In genomic region chr17:26244101-26244841, GRCm38 (mm10) we compare ENCODE assay signal across 7 mouse cellular contexts. TPM values are rescaled to one million over a fixed set of nuclear protein-coding genes. Genes with fewer than 3 reads are reported as not detected.
DNase-seq lines count a peak whose midpoint lies in the region; ATAC-seq lines count a peak whose summit lies in the region.

Gene Fam234a (minus strand): TSS chr17:26244242.

- H3K9ac ChIP-seq in embryonic facial prominence, embryonic 12.5 days, result peak within 1 kb of the TSS; percentile 67
- H3K9ac ChIP-seq in midbrain, embryonic 11.5 days (ENCODE audit: low read length), result peak within 1 kb of the TSS; percentile 63

- no peaks in the 10 kb centered on the region for H3K27me3 ChIP-seq in embryonic facial prominence, embryonic 12.5 days
- no peaks in the 10 kb centered on the region for H3K27me3 ChIP-seq in midbrain, embryonic 11.5 days (ENCODE audit: control insufficient read depth, insufficient read depth, low read length)

- peak; percentile 96 to 98 for DNase-seq in adrenal gland, postnatal 36 days
- DNase-seq in heart, adult 11 months, result peak; percentile 100
- DNase-seq in kidney, adult 11 months, result peak; percentile 95
- DNase-seq in left cerebral cortex, postnatal 4 days, result peak; percentile 96
- DNase-seq in midbrain, embryonic 11.5 days (ENCODE audit: low spot score, missing footprints), result peak; percentile 99
- peak; percentile 88 for DNase-seq in right cerebral cortex, postnatal 4 days

- peak within 1 kb of the TSS; percentile 82 for H3K4me2 ChIP-seq in embryonic facial prominence, embryonic 12.5 days (replicated peaks)
- H3K4me2 ChIP-seq in midbrain, embryonic 11.5 days, result peak within 1 kb of the TSS; percentile 68

- intact Hi-C loops in left cerebral cortex, postnatal 4 days (cut with DNase I), result loop anchor here (10.0 kb wide), 1 partner anchor 109 kb away; the partner anchor contains the start of gene Axin1

- peak within 1 kb of the TSS; percentile 66 for H3K27ac ChIP-seq in embryonic facial prominence, embryonic 12.5 days
- peak within 1 kb of the TSS; percentile 63 for H3K27ac ChIP-seq in midbrain, embryonic 11.5 days (ENCODE audit: low read depth, low read length)

- peaks cover 10% of the 10 kb centered on the region; the same call in 1 of the 2 replicates for H3K4me1 ChIP-seq in embryonic facial prominence, embryonic 12.5 days
- peaks cover 7% of the 10 kb centered on the region; the same call in 1 of the 2 replicates for H3K4me1 ChIP-seq in midbrain, embryonic 11.5 days (ENCODE audit: control insufficient read depth, insufficient read depth, low read length)

- no peaks in the 10 kb centered on the region for H3K36me3 ChIP-seq in embryonic facial prominence, embryonic 12.5 days
- no peaks in the 10 kb centered on the region for H3K36me3 ChIP-seq in midbrain, embryonic 11.5 days (ENCODE audit: control insufficient read depth, insufficient read depth, low read length)

- WGBS in embryonic facial prominence, embryonic 12.5 days, result 7% methylated on average over 33 of the region's 33 CpGs
- WGBS in midbrain, embryonic 11.5 days, result 7% methylated on average over 33 of the region's 33 CpGs

- H3K9me3 ChIP-seq in embryonic facial prominence, embryonic 12.5 days, result no peaks in the 10 kb centered on the region
- no peaks in the 10 kb centered on the region for H3K9me3 ChIP-seq in midbrain, embryonic 11.5 days (ENCODE audit: control insufficient read depth, low read length)

- H3K4me3 ChIP-seq in embryonic facial prominence, embryonic 12.5 days, result peak within 1 kb of the TSS; percentile 60
- H3K4me3 ChIP-seq in midbrain, embryonic 11.5 days (ENCODE audit: low read depth, low read length), result peak within 1 kb of the TSS; percentile 57

- ATAC-seq in embryonic facial prominence, embryonic 12.5 days (ENCODE audit: insufficient number of reproducible peaks, insufficient read depth, low FRiP score, low TSS enrichment), result peak; percentile 88
- ATAC-seq in midbrain, embryonic 11.5 days (ENCODE audit: low FRiP score), result peak; percentile 98

RNA-seq across cellular contexts. Expression of gene Fam234a, which starts in this region (rescaled TPM):
- 100 to 1,000 TPM; 107 to 126 TPM for total RNA-seq in adrenal gland, postnatal 36 days (2021)
- polyA plus RNA-seq in embryonic facial prominence, embryonic 12.5 days (2016; fragmentation: Nextera tagmentation; extraction: Ambion mirVana), result 37.9 and 40.8 TPM in 2 replicates
- 10 to 100 TPM; 25.3 to 29.9 TPM for total RNA-seq in left cerebral cortex, postnatal 4 days (2021)
- 16.9 and 19.6 TPM in 2 replicates for polyA plus RNA-seq in midbrain, embryonic 11.5 days (2014; fragmentation: Nextera tagmentation; extraction: Ambion mirVana)

Comparison
In these comparisons a context has a peak if more than half of its experiments do, and no peak if none do; other contexts are left out.
1. Peak in every context shown above with its lines: DNase-seq, ATAC-seq, H3K4me3 ChIP-seq and H3K27ac ChIP-seq.